Mouse (Mus musculus) ovary, adult 18-20 months (tissue): ENCODE measurements around the gene Evx2.

Experiments
- DNase-seq: peaks from one replicate; pipeline ENCODE4 v3.0.0; 2022; ENCODE audit warnings: low spot score, mixed read lengths

Evx2 gene

GRCm38 (mm10) chr2:74680561-74681398 is 21.4 kb upstream of the Evx2 start:
- no peak for DNase-seq

GRCm38 (mm10) chr2:74679980-74680379 is 20.6 kb upstream of the Evx2 start:
- DNase-seq, result no peak

- DNase-seq, result no peak
Observed at GRCm38 (mm10) chr2:74679596-74679971, 20.2 kb upstream of the Evx2 start.

- DNase-seq, result no peak
Observed at GRCm38 (mm10) chr2:74678891-74679595, 19.7 kb upstream of the Evx2 start, which contains the start of gene Hoxd11. TSS of gene Hoxd11 (plus strand) at chr2:74679557.

- no peak for DNase-seq
Observed at GRCm38 (mm10) chr2:74677106-74677505, 17.7 kb upstream of the Evx2 start.

GRCm38 (mm10) chr2:74676376-74677052 is 17.2 kb upstream of the Evx2 start:
- no peak for DNase-seq

GRCm38 (mm10) chr2:74675666-74676282 is 16.4 kb upstream of the Evx2 start:
- DNase-seq, result no peak

- DNase-seq, result no peak
Observed at GRCm38 (mm10) chr2:74674881-74675665, 15.7 kb upstream of the Evx2 start, which contains the start of gene Hoxd12. TSS of gene Hoxd12 (plus strand) at chr2:74675013.

GRCm38 (mm10) chr2:74673835-74674425 is 14.6 kb upstream of the Evx2 start:
- DNase-seq, result no peak

GRCm38 (mm10) chr2:74672481-74673362 is 13.4 kb upstream of the Evx2 start:
- DNase-seq, result no peak

GRCm38 (mm10) chr2:74671847-74672246 is 12.5 kb upstream of the Evx2 start:
- no peak for DNase-seq

GRCm38 (mm10) chr2:74670632-74671188 is 11.4 kb upstream of the Evx2 start:
- DNase-seq, result no peak

- no peak for DNase-seq
Observed at GRCm38 (mm10) chr2:74669650-74670235, 10.4 kb upstream of the Evx2 start.

- no peak for DNase-seq
Observed at GRCm38 (mm10) chr2:74669230-74669578, 9.8 kb upstream of the Evx2 start.

GRCm38 (mm10) chr2:74668370-74669229 is 9.2 kb upstream of the Evx2 start:
- DNase-seq, result no peak

- DNase-seq, result no peak
Observed at GRCm38 (mm10) chr2:74667842-74668357, 8.5 kb upstream of the Evx2 start, which contains the start of gene Hoxd13. TSS of gene Hoxd13 (plus strand) at chr2:74668310.

GRCm38 (mm10) chr2:74667191-74667841 is 8.0 kb upstream of the Evx2 start:
- DNase-seq, result no peak

- DNase-seq, result no peak
Observed at GRCm38 (mm10) chr2:74666411-74666810, 7.1 kb upstream of the Evx2 start.
